Mouse (Mus musculus) adrenal gland, adult 2 months (tissue): ENCODE results near the gene Pla2g4b. TPM values are rescaled to one million over a fixed set of nuclear protein-coding genes. Genes with fewer than 3 reads are reported as not detected.
A peak's percentile ranks its signal among the peaks of the same experiment; 100 is the strongest.

Experiments
- DNase-seq: peaks from one replicate; pipeline ENCODE4 v3.0.0; 2021
- polyA plus RNA-seq: library from polyadenylated mRNA; depleted of rRNA; stranded (reverse); fragments of >200 nt; gene quantifications from 2 replicates; pipeline ENCODE4 v1.2.3, GENCODE M21; 2012
- total RNA-seq, 2 experiments: library from RNA; stranded (reverse); gene quantifications; 2 replicates each; pipeline ENCODE4 v1.2.3; 2021

Gene Pla2g4b
- total and polyA plus RNA-seq, 3 experiments, result 1.4 to 10.0 (median 2.2) TPM

DNA sequence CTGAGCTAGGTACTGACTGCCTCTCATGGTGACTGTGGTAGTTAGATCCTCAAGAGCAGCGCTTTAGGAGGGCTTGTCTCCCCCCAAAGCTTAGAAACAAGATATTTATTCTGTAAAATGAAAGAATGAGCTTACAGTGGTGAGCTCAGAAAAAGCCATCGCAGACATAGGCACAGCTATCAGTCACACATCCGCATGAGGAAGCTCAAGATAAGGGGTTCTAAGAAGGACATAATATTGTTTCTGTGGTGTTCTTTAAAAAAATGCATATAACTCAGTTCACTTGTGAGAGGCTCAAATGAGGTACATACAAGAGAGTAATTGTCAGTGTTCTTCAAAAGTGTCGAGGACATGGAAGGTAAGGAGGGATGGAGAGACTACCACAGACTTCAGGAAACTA, 17.3 kb upstream of the Pla2g4b start:
- DNase-seq, result no peak

GRCm38 (mm10) chr2:120017599-120017998, 15.6 kb upstream of the Pla2g4b start:
- DNase-seq, result no peak

DNA sequence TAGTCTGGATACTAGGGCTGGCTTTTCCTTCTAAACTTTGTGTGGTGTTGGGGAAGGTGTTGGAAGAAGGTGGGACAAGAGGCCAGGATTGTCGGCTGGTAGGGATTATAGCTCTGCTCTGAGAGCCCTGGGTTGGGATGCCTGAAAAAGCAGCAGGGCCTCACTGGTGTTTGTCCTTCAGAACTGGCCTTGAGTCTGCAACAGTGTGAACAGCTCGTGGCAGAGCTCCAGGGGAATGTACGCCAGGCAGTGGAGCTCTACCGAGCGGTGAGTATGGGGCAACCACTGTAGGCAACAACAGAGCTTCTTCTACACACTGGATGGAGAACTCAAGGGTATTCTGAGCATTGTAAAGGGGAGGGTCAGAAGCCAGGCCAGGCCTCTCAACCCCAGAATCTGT, 8.9 kb upstream of the Pla2g4b start:
- DNase-seq, result peak; percentile 91

DNA sequence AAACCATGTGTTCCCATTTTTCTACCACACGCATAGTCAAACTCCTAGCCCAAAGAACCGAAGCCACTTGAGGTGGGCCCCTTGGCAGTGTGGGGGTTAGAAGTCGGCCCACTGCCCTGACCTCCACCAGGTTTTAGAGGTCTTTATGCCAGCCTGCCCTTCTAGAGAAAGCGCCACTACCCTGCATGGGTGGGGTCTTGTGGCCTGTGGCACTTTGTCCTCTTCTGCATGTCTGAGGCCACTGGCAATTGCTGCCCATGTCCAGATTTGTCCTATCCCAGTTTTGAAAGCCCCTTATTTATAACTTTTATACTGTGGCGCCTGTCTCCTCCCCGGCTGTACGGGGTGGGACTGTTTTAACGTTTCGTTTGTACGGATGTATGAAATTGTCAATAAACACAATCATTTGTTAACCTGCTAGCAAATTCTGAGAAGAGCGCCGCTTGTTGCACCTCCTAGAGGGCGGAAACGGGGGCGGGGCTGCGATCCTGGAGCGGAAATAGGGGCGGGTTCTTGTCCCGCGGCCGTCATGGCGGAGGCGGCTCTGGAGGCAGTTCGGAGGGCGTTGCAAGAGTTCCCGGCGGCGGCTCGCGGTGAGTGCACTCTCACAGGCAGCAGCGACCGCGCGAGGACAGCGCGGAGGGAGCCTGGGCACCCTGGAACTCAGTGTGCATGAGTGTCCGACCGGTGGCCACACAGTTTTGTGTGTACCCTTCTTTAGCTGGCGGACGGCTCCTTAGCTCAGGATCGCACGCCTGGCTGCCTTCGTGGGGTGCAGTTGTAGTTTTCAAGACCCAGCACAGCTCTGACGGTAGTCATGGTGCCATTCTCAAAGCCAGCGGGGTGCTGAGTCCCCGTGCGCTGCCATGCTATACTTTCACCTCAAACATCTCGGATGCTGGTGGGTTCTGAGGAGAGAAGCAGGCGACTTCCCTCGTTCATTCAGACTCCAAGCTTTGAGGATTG, 6.0 kb upstream of the Pla2g4b start, which contains the start of the genes Jmjd7 and Gm28042:
Jmjd7 (plus strand) TSS at position 500 of the 966 bp plus-strand sequence.
Gm28042 (plus strand) TSS at position 510 of the 966 bp plus-strand sequence.
- peak; percentile 96 for DNase-seq

DNA sequence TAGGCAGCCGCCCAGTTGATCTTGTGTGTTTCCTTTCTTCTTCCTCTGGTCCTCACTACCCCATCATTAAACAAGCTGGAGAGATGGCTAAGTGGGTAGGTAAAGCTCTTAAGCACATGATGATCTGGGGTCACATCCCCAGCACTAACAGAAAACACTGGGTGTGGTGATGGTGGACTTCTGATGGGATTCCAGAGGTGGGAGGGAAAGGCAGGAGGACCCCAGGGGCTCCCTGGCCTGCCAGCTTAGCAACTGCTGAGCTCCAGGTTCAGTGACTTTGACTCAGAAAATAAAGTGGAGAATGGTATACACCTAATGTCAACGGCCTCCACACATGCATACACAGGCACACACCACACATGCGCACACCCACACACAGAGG, 5.3 kb upstream of the Pla2g4b start:
- no peak for DNase-seq

- DNase-seq, result no peak
These were observed 2.8 kb upstream of the Pla2g4b start for GRCm38 (mm10) chr2:120030380-120030779.

DNA sequence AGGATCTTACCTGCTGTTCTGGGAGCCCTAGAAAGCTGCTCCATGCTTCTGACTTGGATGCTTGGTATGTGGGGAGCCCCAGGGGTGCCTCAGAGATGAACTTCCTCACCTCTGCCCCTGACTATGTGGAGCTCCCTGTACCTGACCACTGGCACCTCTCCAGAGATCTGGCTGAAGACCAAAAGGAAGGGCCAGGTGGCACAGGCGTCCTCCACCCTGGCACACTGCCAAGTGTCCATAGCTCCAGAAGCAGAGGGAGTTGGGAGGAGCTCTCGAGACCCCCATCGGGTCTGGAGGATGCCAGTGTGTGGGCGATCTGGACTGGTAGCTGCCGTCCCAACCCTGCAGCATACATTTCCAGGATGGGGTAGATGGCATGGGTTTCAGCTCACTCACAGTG, 509 bp downstream of the Pla2g4b start:
- DNase-seq, result no peak

DNA sequence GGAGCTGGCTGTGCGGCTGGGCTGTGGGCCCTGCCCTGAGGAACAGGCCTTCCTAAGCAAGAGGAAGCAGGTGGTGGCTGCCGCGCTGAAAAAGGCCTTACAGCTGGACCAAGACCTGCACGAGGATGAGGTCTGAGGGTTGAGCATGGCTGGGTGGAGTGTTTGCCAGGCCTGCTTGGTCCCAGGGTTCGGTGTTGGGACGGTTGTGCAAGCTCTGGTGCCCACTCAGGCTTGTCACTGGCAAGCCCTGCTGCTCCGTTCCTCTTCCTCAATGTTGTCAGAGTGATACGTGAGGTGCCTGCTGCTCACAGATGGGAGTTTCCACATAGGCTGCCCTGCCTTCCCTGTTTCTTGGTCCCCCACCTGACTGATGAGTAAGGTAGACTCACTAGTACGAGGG, 4.5 kb downstream of the Pla2g4b start:
- DNase-seq, result no peak

DNA sequence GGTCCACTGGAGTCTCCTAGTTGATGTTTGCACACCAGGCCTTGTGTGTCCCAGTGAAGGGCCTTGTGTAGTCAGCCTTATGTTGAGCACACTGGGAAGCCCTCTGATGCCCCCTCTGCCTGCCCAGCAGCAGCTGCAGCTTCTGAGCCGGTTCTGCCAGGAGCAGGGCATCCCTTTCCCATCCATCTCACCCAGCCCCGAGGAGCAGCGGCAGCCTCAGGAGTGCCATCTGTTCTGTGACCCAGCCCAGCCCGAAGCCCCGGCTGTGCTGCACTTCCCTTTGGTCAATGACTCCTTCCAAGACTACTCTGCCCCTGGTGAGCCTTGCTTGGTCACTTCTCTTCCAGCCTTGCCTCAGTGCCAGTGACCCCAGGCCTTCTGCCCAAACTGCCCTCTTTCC, 7.8 kb downstream of the Pla2g4b start:
- no peak for DNase-seq

DNA sequence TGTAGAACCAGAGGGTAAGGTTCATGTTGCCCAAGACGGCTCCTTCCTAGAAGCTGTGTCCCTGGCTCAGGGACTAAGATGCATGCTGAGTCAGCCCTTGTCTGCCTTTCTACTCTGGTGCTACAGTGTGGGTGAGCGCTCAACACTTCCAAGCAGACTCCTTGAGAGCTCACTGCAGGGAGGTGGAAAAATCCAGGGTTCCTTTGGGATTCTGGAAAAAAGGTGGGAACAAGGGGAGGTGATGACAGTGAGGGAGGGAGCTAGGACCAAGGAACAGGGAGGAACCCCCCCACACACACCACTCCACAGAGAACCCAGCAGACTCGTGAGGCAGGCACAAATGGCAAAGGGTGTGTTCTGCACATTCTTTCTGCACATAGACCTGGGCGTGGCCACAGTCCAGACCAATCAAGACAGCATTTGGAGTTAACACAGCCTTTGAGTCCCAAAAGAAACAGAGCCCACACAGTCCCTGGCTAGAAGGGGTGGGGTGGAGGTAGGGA, 10.9 kb downstream of the Pla2g4b start:
- DNase-seq, result peak; percentile 30

DNA sequence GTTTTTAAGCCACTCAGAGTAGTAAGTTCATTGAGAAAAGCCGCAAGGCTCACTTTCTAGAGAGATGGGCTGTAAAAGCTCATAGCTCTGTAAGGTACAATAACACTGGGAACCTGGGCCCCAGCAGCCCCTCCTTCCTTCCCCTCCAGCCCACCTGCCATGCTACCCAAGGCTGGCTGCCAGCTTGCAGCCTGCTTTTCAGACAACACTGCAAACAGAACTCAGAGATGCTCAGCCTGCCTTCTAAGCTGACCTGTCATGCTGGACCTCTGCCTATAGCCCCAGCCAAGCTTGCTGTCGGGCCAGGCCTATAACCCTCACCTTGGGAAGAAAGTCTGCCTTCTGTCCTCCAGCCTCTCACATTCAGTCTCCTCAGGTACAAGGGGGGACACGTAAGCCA, 11.5 kb downstream of the Pla2g4b start:
- DNase-seq, result no peak

GRCm38 (mm10) chr2:120046486-120047310, 13.5 kb downstream of the Pla2g4b start:
- DNase-seq, result no peak

- no peak for DNase-seq
These were observed 15.0 kb downstream of the Pla2g4b start for GRCm38 (mm10) chr2:120048173-120048572.

GRCm38 (mm10) chr2:120049632-120050274, 16.5 kb downstream of the Pla2g4b start:
- DNase-seq, result peak; percentile 48

- no peak for DNase-seq
These were observed 18.2 kb downstream of the Pla2g4b start for GRCm38 (mm10) chr2:120051405-120051804.

DNA sequence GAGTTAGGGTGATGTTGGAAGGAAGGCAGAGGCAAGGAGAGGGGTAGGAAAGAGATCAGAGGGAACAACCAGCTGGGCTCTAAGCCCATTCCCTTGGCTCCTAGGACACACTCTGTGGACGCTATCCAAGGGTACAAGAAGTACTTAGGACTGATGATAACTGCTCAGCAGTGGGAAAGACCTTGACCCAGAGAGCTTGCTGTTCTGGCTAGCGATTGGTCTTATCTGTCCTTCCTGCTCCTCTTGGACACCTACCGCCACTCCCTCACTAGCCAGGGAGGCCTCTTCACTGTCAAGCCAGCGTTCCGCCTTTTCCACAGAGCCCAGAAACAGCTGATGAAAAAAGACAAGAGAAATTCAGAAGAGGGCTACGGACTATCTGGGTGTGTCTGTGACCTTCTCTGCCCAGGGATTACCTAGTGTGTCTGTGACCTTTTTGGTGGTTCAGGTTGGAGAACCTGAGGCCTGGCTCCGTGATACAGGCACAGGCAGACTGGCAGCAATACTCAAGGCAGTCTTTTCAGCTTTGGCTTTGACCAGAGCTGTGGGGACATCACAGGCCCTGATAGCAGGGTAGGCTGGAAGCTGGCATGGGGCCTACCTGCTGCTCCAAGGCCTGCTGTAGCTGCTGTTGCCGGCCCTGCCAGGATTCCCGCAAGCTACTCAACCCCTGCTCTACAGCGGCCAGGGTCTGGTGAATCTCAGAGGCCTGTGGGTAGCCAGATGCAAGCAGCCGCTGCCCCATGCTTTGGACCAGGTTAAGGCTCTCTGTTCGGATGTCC, 21.7 kb downstream of the Pla2g4b start:
- DNase-seq, result peak; percentile 60

DNA sequence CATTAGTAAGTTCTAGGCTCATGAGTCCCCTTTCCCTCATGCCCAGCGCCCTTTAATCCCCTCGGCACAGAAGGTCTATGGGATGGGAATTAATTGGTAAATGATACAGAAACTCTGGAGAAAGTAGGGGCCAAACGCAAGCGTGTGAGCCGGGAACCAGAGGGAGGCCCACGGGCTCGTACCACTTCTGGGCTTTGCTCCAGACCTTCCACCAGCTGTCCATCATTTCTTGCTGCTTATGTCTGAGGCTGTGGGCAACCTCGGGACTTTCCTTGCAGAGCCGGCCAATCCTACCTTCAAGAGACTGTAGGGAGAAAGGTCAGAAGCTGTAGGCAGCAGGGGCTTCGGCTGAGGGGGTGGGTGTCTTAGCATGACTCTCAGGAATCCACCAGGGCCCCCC, 22.7 kb downstream of the Pla2g4b start:
- no peak for DNase-seq

GRCm38 (mm10) chr2:120058818-120059217, 25.6 kb downstream of the Pla2g4b start:
- DNase-seq, result peak; percentile 23

GRCm38 (mm10) chr2:120059466-120059865, 26.2 kb downstream of the Pla2g4b start:
- DNase-seq, result no peak

DNA sequence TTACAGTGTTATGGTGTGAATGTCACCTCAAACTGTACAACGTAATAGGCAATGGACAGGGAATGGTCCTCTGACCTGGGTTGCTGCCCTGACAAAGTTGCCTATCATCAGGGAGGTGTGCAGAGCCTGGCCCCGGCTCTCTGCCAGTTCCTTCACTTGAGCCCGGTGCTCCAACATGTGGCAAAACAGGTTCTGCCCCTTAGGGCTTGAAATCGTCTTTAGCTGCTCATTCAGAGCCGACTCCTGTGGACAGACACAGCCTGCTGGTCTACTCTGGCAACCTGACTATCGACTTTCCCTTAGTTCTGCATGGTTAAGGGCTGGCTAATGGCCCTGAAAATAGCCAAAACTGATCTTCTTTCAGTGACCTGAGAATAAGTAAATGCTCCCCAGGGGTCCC, 27.0 kb downstream of the Pla2g4b start:
- DNase-seq, result no peak

DNA sequence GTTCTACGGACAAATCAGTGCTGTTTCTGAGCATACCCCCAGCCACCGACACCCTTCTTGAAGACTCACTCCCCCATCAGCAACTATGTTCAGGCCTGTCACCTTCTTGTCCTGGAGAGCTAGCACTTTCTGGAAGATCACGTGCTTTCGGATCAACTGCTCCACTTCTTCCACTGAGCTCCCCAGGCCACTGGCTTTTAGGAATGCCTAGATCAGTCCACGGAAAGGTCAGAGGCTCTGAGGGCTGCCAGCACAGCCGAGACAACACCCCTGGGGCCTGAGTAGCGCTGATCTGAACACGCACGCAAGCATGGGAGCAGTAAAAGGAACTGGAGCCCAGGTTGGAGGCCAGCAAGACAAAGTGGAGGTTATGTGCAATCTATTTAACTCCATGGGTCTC, 27.4 kb downstream of the Pla2g4b start:
- DNase-seq, result peak; percentile 30
